Mouse (Mus musculus) gastrocnemius, postnatal 4 days (tissue): ENCODE measurements around the gene Map3k6. TPM values are rescaled to one million over a fixed set of nuclear protein-coding genes. Genes with fewer than 3 reads are reported as not detected.

Experiments
- DNase-seq, 2 experiments: peaks; one replicate each; pipeline ENCODE4 v3.0.0; 2021 to 2022; ENCODE audit warnings: low spot score in 2 of 2, mixed read lengths in 2 of 2
- microRNA-seq: library from miRNA; unstranded; fragments of <30 nt; microRNA quantifications from one replicate; pipeline ENCODE4 v1.2.0, GENCODE M21; 2021
- total RNA-seq, 2 experiments: library from RNA; stranded (reverse); gene quantifications; 2 replicates each; pipeline ENCODE4 v1.2.3; 2021

The Map3k6 gene
- total RNA-seq, 2 experiments from 2014 or later, result 2.3 to 2.6 TPM

GRCm38 (mm10) chr4:133281513-133281912, 40.9 kb downstream of the Map3k6 start:
- no peak for DNase-seq

- DNase-seq, result no peak
Measured at GRCm38 (mm10) chr4:133281951-133282481, 41.4 kb downstream of the Map3k6 start.

DNA sequence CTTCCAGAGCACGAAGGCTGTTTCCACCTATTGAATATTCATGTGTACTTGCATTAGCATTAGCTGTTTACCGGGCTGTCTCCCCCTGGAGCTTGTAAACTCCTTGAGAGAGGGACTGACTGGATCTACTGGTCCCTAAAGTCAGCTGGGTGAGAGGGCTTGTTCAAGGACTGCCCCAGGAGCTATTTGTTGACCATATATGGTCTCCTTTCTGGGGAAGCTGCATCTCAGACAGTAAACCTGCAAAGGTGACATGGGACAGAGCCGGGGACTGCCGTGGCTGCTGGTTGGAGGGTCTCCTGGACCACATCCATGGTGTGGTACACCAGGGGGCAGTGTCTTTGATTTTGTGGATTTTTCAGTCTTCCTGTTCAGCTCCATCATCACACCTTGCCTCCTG, 42.0 kb downstream of the Map3k6 start:
- DNase-seq, result no peak

DNA sequence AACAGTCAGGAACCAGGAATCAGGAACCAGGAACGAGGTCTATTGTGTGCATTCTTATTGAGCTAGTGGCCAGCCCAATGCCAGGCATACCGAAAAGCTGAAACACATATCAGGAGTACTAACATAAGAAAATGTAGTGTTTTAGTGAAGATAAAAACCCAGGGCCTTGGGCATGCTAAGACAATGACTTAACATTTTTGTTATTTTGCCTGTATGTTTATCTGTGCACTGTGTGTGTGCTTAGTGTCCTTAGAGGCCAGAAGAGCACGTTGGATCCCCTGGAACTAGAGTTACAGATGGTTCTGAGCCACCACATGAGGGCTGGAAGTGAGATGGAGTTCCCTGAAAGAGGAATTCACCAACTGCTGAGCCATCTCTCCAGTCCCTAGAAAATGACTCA, 44.7 kb downstream of the Map3k6 start:
- DNase-seq, result no peak

DNA sequence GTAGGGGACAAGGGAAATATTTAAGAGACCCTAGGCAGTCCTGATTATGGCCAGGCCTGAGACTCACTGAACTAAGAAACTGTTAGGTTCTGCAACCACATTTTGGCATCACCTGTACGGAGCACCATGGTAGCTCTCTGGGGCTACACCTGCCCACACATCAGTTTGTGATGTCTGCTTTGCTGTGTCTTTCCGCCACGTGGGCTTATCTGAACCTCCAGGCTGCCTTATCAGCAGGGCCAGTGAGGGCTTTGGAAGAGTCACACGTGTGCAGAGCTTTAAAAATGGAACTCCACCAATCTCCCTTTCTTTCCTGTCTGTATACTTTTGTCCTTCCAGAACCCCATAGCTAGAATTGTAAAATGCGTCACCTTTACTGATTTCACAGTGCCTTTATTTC, 45.3 kb downstream of the Map3k6 start:
- no peak for DNase-seq

GRCm38 (mm10) chr4:133286476-133287077, 46.0 kb downstream of the Map3k6 start:
- DNase-seq, result no peak

DNA sequence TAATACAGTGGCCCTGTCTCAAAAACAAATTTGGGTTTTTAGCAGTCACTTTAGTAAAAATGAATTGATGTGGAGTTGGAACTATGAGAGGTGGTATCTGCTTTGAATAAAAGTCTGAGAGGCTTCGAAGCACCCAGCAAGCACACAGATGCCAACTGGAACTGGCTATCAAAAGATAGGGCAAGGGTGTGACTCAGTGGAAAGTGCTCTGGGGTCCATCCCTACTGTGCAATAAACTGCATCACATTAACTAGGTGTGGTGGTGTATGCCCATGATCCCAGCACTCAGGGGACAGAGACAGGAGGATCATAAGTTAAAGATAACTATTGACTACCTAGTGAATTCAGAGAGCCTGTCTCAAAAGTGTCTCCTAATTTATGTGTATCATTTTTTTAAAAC, 50.6 kb downstream of the Map3k6 start:
- DNase-seq, result no peak

DNA sequence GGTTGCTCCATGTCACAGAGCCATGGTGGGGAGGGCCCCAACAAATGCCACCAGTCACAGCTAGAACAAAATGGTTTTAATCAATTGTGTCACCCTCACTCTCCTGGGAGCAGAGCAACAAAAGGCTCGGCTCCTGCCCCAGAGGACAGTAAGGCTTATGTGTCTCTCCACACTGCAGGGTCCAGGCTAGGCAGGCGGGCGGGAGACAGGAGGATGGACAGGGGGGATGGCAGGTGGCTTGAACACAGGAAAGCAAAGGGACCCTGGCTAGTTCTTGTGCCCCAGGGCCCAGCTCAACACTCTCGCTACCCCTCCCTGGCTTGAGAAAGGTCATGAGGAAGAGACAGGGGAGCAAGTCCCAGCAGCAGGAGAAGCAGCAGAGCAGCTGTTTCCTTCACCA, 51.8 kb downstream of the Map3k6 start:
- DNase-seq, result no peak

DNA sequence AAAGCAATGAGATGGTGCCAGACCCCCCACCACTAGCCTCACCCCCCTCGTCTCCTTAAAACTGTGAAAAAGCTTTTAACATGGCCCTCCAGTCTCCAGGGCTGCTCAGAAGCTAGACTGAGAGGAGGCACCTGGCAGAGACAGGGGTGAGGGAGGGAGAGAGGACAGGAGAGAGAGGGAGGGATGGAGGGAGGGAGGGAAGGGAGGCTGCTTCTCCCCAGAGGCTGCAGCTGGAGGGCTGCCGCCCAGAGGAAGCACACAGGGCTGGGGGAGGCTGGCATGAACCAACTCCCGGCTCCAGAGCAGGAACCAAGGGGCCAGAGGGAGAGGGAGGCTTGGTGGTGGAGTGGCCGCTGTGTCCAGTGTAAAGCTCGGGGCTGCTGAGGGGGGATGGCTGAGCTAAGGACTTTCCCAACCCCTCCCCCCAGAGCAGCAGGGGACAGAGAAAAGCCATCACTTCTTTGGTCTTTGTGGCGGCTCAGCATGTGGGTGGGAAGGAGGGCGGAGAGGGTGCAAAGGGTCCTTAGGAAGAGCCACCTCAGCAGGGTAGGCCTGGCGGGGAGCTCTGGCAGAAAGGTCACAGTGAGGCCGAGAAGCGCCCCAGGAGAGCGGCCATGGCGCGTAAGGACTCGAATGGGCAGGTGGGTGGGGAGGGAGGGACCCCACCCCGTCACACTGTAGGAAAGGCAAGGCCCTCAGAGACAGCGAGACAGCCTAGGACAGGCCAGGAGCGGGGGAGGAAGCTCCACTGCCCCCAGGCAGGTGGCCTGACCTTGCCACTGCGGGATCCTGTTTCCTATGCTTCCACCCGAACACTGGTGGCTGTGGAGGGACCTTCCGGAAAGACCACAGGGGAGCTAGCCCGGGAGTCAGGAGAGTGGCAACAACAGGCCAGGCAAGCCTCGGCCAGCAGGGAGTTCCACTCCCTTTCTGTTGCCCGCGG, 52.6 kb downstream of the Map3k6 start:
- DNase-seq, result no peak

DNA sequence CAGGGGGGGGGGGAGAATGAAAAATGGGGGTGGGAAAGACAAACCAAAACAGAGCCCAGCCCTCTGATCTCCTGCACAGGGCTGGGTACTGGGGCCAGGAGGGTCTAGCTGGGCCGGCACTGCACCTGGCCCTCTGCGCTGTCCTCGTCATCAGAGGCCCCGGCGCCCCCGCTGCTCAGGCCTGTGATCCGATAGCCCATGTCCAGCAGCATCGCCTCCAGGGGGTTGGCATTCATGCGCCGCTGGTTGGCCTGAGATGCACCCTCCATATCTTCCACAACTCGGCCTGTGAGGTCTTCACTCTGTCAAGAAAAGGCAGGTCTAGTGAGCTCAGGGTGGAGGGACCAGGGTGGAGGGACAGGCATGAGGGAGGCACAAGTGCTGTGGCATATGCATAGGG, 53.5 kb downstream of the Map3k6 start:
- no peak for DNase-seq

GRCm38 (mm10) chr4:133297360-133297759, 56.7 kb downstream of the Map3k6 start:
- DNase-seq, result no peak

GRCm38 (mm10) chr4:133297801-133298238, 57.2 kb downstream of the Map3k6 start:
- DNase-seq, result peak; percentile 83 to 87

DNA sequence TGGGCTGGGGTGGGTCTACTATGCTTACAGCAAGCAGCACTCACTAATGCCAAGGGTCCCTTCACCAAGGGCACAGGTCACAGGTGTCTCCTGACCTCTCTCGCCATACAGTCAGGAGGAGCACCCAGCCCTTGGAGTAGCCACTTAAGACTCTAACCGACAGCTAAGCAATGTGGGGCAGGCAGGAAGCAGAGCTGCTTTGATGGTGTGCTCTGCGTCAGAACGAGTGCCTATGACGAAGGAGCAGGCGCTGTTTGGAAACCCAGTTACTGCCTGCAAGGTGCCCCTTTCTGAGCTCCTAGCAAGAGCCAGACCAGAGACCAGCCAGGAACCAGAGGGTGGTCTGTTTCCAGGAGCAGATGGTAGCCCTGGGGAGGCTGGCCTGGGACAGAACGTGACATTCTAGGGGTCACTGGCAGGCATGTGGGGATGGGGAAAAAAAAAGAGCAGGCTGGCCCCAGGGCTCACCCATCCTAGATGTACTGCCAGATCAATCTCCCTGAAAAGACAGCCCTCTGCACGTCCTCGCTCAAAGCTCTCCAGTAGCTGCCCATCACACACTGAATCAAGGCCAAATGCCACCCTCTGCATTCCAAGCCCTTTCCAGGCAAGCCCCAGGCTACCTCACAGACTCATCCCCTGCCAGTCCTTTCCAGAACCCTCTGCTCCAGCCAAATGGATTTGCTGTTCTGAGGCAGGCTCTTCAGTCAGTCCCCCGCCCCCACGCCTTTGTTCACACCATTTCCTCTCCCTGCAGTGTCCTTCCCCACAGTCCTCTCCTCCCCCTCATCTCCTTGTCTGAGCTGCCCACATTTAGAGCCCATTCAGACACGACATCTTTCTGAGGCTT, 58.1 kb downstream of the Map3k6 start:
- DNase-seq, result no peak

DNA sequence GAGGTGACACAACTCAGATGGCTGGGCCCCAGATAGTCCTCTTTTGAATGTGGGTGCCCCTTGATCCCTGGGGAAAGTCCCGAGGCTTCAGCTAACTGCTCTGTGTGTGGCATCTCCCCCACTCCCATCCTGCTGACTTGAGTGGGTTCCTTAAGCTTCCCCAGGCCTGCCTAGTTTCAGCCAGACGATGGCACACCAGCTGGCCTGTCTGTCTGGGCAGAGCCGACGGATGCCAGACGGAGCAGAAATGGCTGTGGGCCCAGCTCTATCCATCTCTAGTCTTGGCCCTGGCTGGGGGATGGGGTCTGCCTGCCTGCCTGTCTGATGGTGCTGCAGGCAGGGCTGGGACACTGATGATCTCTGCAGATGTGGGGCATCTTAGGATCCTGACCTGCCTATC, 59.1 kb downstream of the Map3k6 start:
- DNase-seq, result no peak

DNA sequence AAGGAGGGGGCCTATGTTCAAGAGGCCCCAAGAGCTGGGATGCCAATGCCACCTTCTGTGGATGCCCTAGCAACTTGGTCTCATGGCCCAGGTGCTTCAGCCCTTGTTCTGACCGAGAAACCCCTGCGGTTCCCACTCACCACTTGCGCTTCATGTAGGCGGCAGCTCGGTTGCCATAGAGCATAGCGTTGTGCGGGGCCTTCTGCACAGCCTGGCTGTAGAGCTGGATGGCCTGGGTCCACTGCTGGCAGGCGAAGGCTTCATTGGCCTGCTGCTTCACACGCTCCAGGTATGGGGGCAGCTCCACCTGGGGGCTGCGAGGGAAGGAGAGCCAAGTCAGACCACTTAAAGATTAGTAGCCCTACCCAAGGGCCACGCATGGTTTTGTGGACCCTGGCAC, 59.8 kb downstream of the Map3k6 start:
- no peak for DNase-seq

DNA sequence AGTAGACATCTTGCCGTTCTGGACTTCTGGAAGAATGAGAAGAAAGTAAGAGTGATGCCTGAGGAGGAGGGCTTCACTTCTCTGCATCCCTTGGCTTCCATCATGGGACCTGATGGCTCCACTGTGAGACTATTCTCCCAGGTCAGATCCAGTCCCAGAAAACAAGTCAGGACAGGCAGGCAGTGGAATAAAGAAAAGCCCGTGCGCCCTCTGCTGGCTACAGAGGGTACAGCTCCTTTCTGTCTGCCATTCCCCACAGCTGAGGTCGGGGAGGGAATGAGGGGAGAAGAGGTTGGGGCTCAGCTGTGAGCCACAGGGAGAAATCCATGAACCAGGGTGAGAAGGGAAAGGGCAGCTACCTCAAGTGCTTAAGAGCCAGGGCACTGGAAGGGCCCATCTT, 61.2 kb downstream of the Map3k6 start:
- peak; percentile 56 to 75 for DNase-seq

Small RNA genes within 50 kb of the gene (microRNA-seq; reads per million reads assigned to microRNA genes)
- 1.1 reads per million for gene Mir7017

Other genes with a start within 250 kb of the Map3k6 start
- gene Ahdc1, start 229.6 kb upstream of the Map3k6 start, total RNA-seq, result 100 to 1,000 TPM; 107 to 112 TPM
- 100 to 1,000 TPM; 110 TPM for gene Wasf2, start 110.3 kb upstream of the Map3k6 start, total RNA-seq
- under 1 TPM in 1 of 2 experiments, not detected in 1; 0.74 TPM for gene Cd164l2, start 28.7 kb upstream of the Map3k6 start, total RNA-seq
- gene Gpr3, start 28.3 kb upstream of the Map3k6 start, total RNA-seq, result not detected
- gene Sytl1, start 22.3 kb downstream of the Map3k6 start, total RNA-seq, result 1 to 10 TPM; 1.0 TPM
- gene Tmem222, start 37.0 kb downstream of the Map3k6 start, total RNA-seq, result 10 to 100 TPM; 28.7 to 29.1 TPM
- gene Wdtc1, start 112.7 kb downstream of the Map3k6 start, total RNA-seq, result 10 to 100 TPM; 43.1 to 45.0 TPM
- gene Slc9a1, start 128.9 kb downstream of the Map3k6 start, total RNA-seq, result 10 to 100 TPM; 24.1 to 24.4 TPM
- under 1 TPM; 0.57 to 0.74 TPM for gene Tent5b, start 239.3 kb downstream of the Map3k6 start, total RNA-seq